Mouse (Mus musculus) natural killer cell, adult 2 months (primary cell): ENCODE data around the gene Kdm7a.

ENCODE experiments used
- DNase-seq, 2 experiments: peaks; one replicate each; pipeline ENCODE4 v3.0.0; 2022; ENCODE audit warnings: low spot score in 2 of 2

Kdm7a gene

GRCm38 (mm10) chr6:39206581-39207461, at the start of gene Kdm7a:
Gene Kdm7a, minus strand, starts transcription at chr6:39206789.
- peak; percentile 68 to 81 for DNase-seq

GRCm38 (mm10) chr6:39255271-39255670, 48.7 kb upstream of the Kdm7a start:
- no peak for DNase-seq

- DNase-seq: no peak
These were observed 43.5 kb upstream of the Kdm7a start for GRCm38 (mm10) chr6:39250055-39250454.

GRCm38 (mm10) chr6:39249176-39249770, 42.7 kb upstream of the Kdm7a start:
- DNase-seq: no peak

GRCm38 (mm10) chr6:39244066-39244465, 37.5 kb upstream of the Kdm7a start:
- DNase-seq: no peak

- no peak for DNase-seq
These were observed 36.9 kb upstream of the Kdm7a start for GRCm38 (mm10) chr6:39243511-39243961.

GRCm38 (mm10) chr6:39242718-39243471, 36.3 kb upstream of the Kdm7a start:
- no peak for DNase-seq

- peak in 1 of 2 experiments; percentile 23 for DNase-seq
These were observed 34.9 kb upstream of the Kdm7a start for GRCm38 (mm10) chr6:39241421-39241891.

- DNase-seq: no peak
These were observed 34.4 kb upstream of the Kdm7a start for GRCm38 (mm10) chr6:39240956-39241355.

GRCm38 (mm10) chr6:39237887-39238286, 31.3 kb upstream of the Kdm7a start:
- DNase-seq: no peak

- DNase-seq: no peak
These were observed 26.0 kb upstream of the Kdm7a start for GRCm38 (mm10) chr6:39232617-39233016.

GRCm38 (mm10) chr6:39230664-39231063, 24.1 kb upstream of the Kdm7a start:
- DNase-seq: peak in 1 of 2 experiments; percentile 38

GRCm38 (mm10) chr6:39226610-39226955, 20.0 kb upstream of the Kdm7a start:
- no peak for DNase-seq

GRCm38 (mm10) chr6:39225876-39226609, 19.5 kb upstream of the Kdm7a start:
- DNase-seq: no peak

GRCm38 (mm10) chr6:39223328-39223885, 16.8 kb upstream of the Kdm7a start:
- DNase-seq: no peak

GRCm38 (mm10) chr6:39222487-39222886, 15.9 kb upstream of the Kdm7a start:
- DNase-seq: no peak

- DNase-seq: no peak
These were observed 11.4 kb upstream of the Kdm7a start for GRCm38 (mm10) chr6:39217961-39218360.

GRCm38 (mm10) chr6:39217138-39217537, 10.5 kb upstream of the Kdm7a start:
- no peak for DNase-seq

GRCm38 (mm10) chr6:39214949-39215606, 8.5 kb upstream of the Kdm7a start:
- DNase-seq: no peak

- DNase-seq: no peak
These were observed 3.1 kb upstream of the Kdm7a start for GRCm38 (mm10) chr6:39209677-39210076.

- DNase-seq: no peak
These were observed 1.6 kb upstream of the Kdm7a start for GRCm38 (mm10) chr6:39208181-39208580.
